Mouse (Mus musculus): Measurements from ENCODE around the gene Gm10260. TPM values are rescaled to one million over a fixed set of nuclear protein-coding genes. Genes with fewer than 3 reads are reported as not detected.

The Gm10260 gene
- polyA plus RNA-seq, 1 experiment from 2014 or later: 8.2 TPM

DNA sequence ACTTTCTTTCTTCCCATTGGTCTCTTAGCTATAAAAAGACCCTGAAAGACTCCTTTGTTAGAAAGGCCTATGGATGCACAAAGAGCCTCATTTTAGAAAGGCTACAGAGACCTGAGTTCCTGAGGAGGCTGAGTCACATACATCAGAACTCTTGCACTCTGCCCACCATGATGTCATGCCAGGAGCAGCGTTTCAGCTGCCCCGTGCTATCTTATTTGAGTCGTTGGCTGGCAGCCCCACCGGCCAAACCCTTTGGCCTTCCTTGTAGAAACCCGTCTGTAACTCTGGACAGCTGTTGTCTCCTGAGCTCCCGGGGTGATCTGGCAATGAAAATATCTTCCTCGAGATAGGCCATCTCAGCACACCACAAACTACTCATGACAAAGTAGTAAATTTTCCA lies 3.6 kb upstream of the Gm10260 start:
- Histone ChIP-seq H3K4me2 (no peak overlapping the region), H3K4me1 (replicated peaks; ENCODE audit: control insufficient read depth, insufficient read depth, low read length) (peaks cover 3% of the 10 kb centered on the region; the same call in 1 of the 2 replicates), H3K27ac (ENCODE audit: low read depth, low read length) (no peak overlapping the region), H3K36me3 (ENCODE audit: control insufficient read depth, insufficient read depth, low read length) (no peaks in the 10 kb centered on the region), H3K9me3 (ENCODE audit: control insufficient read depth, low read length) (no peaks in the 10 kb centered on the region), H3K4me3 (ENCODE audit: low read depth, low read length) (no peak overlapping the region), H3K9ac (ENCODE audit: low read depth, low read length) (no peak overlapping the region), H3K27me3 (replicated peaks; ENCODE audit: control insufficient read depth, insufficient read depth, low read length) (no peaks in the 10 kb centered on the region)
- no peak for ATAC-seq (replicated peaks; ENCODE audit: low FRiP score)
- no peak for DNase-seq (ENCODE audit: low spot score)
- WGBS: 72% methylated on average over 7 of the region's 7 CpGs

DNA sequence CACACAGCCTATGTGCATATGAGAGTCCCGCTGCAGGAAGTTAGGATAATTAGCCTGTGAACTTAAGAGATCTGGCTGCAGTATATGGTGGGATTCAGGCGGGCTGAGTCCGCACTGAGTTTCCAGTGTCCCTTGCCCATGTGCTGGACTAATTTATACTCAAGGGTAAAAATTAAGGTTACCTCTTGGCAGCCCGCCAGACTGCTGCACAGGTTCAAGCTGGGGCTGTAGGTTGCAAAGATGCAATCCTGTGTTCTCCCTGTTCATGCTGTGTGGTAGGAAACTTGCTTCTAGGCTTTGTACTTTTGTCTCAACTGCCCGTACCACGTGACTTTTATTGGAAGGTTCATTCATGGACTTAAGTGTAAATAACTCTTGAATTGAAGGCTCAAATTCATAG lies 3.0 kb upstream of the Gm10260 start:
- H3K27me3 ChIP-seq (replicated peaks; ENCODE audit: control insufficient read depth, insufficient read depth, low read length): no peaks in the 10 kb centered on the region
- H3K36me3 ChIP-seq (ENCODE audit: control insufficient read depth, insufficient read depth, low read length): no peaks in the 10 kb centered on the region
- no peak for DNase-seq (ENCODE audit: low spot score)
- no peak for ATAC-seq (replicated peaks; ENCODE audit: low FRiP score)
- no peaks in the 10 kb centered on the region for H3K9me3 ChIP-seq (ENCODE audit: control insufficient read depth, low read length)
- no peak overlapping the region for H3K27ac ChIP-seq (ENCODE audit: low read depth, low read length)
- no peak overlapping the region for H3K4me3 ChIP-seq (ENCODE audit: low read depth, low read length)
- 83% methylated on average over 6 of the region's 6 CpGs for WGBS
- H3K4me1 ChIP-seq (replicated peaks; ENCODE audit: control insufficient read depth, insufficient read depth, low read length): peaks cover 3% of the 10 kb centered on the region; the same call in 1 of the 2 replicates
- no peak overlapping the region for H3K9ac ChIP-seq (ENCODE audit: low read depth, low read length)
- H3K4me2 ChIP-seq: no peak overlapping the region

GRCm38 (mm10) chr13:97762121-97762520 lies 1.7 kb upstream of the Gm10260 start:
- no peak for ATAC-seq (replicated peaks; ENCODE audit: low FRiP score)
- Histone ChIP-seq H3K4me1 (replicated peaks; ENCODE audit: control insufficient read depth, insufficient read depth, low read length) (peaks cover 3% of the 10 kb centered on the region; the same call in 1 of the 2 replicates), H3K4me2 (no peak overlapping the region), H3K9me3 (ENCODE audit: control insufficient read depth, low read length) (no peaks in the 10 kb centered on the region), H3K27me3 (replicated peaks; ENCODE audit: control insufficient read depth, insufficient read depth, low read length) (no peaks in the 10 kb centered on the region), H3K27ac (ENCODE audit: low read depth, low read length) (no peak overlapping the region), H3K9ac (ENCODE audit: low read depth, low read length) (no peak overlapping the region), H3K4me3 (ENCODE audit: low read depth, low read length) (no peak overlapping the region), H3K36me3 (ENCODE audit: control insufficient read depth, insufficient read depth, low read length) (no peaks in the 10 kb centered on the region)
- DNase-seq (ENCODE audit: low spot score): no peak
- 79% methylated on average over 8 of the region's 8 CpGs for WGBS

GRCm38 (mm10) chr13:97757033-97757432 lies 3.4 kb downstream of the Gm10260 start:
- no peaks in the 10 kb centered on the region for H3K36me3 ChIP-seq (ENCODE audit: control insufficient read depth, insufficient read depth, low read length)

GRCm38 (mm10) chr13:97756091-97756490 lies 4.3 kb downstream of the Gm10260 start:
- Histone ChIP-seq H3K9ac (ENCODE audit: low read depth, low read length) (no peak overlapping the region), H3K27me3 (replicated peaks; ENCODE audit: control insufficient read depth, insufficient read depth, low read length) (no peaks in the 10 kb centered on the region), H3K36me3 (ENCODE audit: control insufficient read depth, insufficient read depth, low read length) (no peaks in the 10 kb centered on the region), H3K4me2 (no peak overlapping the region), H3K4me3 (ENCODE audit: low read depth, low read length) (no peak overlapping the region), H3K4me1 (replicated peaks; ENCODE audit: control insufficient read depth, insufficient read depth, low read length) (no peaks in the 10 kb centered on the region), H3K27ac (ENCODE audit: low read depth, low read length) (no peak overlapping the region), H3K9me3 (ENCODE audit: control insufficient read depth, low read length) (no peaks in the 10 kb centered on the region)
- ATAC-seq (replicated peaks; ENCODE audit: low FRiP score): no peak
- WGBS: 90% methylated on average over 6 of the region's 6 CpGs
- no peak for DNase-seq (ENCODE audit: low spot score)

More at GRCm38 (mm10) chr13:97757033-97757432, 3.4 kb downstream of the Gm10260 start:
- H3K9ac ChIP-seq (ENCODE audit: low read depth, low read length): no peak overlapping the region
- H3K27me3 ChIP-seq (replicated peaks; ENCODE audit: control insufficient read depth, insufficient read depth, low read length): no peaks in the 10 kb centered on the region
- H3K4me2 ChIP-seq: no peak overlapping the region
- no peak for ATAC-seq (replicated peaks; ENCODE audit: low FRiP score)
- H3K9me3 ChIP-seq (ENCODE audit: control insufficient read depth, low read length): no peaks in the 10 kb centered on the region
- 87% methylated on average over 4 of the region's 4 CpGs for WGBS
- H3K4me1 ChIP-seq (replicated peaks; ENCODE audit: control insufficient read depth, insufficient read depth, low read length): no peaks in the 10 kb centered on the region
- DNase-seq (ENCODE audit: low spot score): no peak
- no peak overlapping the region for H3K27ac ChIP-seq (ENCODE audit: low read depth, low read length)
- H3K4me3 ChIP-seq (ENCODE audit: low read depth, low read length): no peak overlapping the region

GRCm38 (mm10) chr13:97750851-97751381 lies 9.5 kb downstream of the Gm10260 start:
- Histone ChIP-seq H3K9ac (ENCODE audit: low read depth, low read length) (no peak overlapping the region), H3K9me3 (ENCODE audit: control insufficient read depth, low read length) (no peaks in the 10 kb centered on the region), H3K27ac (ENCODE audit: low read depth, low read length) (no peak overlapping the region), H3K4me2 (no peak overlapping the region), H3K27me3 (replicated peaks; ENCODE audit: control insufficient read depth, insufficient read depth, low read length) (no peaks in the 10 kb centered on the region), H3K4me1 (replicated peaks; ENCODE audit: control insufficient read depth, insufficient read depth, low read length) (no peaks in the 10 kb centered on the region), H3K36me3 (ENCODE audit: control insufficient read depth, insufficient read depth, low read length) (no peaks in the 10 kb centered on the region), H3K4me3 (ENCODE audit: low read depth, low read length) (no peak overlapping the region)
- DNase-seq (ENCODE audit: low spot score) (no peak), ATAC-seq (replicated peaks; ENCODE audit: low FRiP score) (no peak)
- 80% methylated on average over 4 of the region's 4 CpGs for WGBS

DNA sequence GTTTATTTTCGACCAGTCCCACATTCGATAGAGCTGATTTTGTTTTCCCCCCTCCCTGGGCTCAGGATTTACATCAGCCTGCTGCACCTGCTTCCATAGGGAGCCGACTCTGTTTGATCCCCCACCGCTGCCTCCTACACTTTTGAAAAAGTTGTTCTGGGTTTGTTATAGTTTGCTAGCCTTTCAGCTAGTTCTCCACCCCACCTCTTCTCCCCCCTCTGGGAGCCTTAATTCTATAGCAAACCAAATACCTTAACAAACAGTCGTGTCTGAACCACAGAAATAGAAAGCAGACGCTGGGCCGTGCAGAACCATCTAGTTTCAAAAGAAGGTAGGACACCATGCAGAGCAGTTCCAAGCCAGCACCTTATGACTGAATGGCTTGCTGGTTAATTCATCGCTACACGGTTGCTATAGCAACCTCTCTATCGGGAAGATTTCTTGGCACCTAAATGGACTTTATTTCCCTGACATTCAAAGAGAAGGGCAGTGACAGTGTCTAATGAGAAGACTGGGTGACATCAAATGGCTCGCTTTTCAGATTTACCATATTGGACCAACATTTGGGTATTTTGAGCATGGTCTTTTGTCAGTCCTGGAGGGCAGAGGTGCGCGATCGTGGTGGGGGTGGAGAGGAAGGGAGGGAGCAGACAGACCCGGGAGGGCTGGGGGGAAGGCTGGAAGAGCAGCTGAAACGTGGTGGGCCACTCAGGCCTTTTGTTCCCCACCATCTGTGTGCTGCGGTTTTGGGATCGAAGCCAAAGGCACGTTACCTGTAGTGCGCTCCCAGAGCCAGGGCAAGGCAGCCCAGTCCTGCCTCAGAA lies 13.2 kb downstream of the Gm10260 start:
- Histone ChIP-seq H3K36me3 (ENCODE audit: control insufficient read depth, insufficient read depth, low read length) (no peaks in the 10 kb centered on the region), H3K9ac (ENCODE audit: low read depth, low read length) (no peak overlapping the region), H3K27me3 (replicated peaks; ENCODE audit: control insufficient read depth, insufficient read depth, low read length) (no peaks in the 10 kb centered on the region), H3K9me3 (ENCODE audit: control insufficient read depth, low read length) (no peaks in the 10 kb centered on the region), H3K4me3 (ENCODE audit: low read depth, low read length) (no peak overlapping the region), H3K4me2 (no peak overlapping the region), H3K27ac (ENCODE audit: low read depth, low read length) (no peak overlapping the region), H3K4me1 (replicated peaks; ENCODE audit: control insufficient read depth, insufficient read depth, low read length) (peaks cover 8% of the 10 kb centered on the region; the same call in 1 of the 2 replicates)
- 72% methylated on average over 20 of the region's 20 CpGs for WGBS
- ATAC-seq (replicated peaks; ENCODE audit: low FRiP score) (no peak), DNase-seq (ENCODE audit: low spot score) (no peak)

DNA sequence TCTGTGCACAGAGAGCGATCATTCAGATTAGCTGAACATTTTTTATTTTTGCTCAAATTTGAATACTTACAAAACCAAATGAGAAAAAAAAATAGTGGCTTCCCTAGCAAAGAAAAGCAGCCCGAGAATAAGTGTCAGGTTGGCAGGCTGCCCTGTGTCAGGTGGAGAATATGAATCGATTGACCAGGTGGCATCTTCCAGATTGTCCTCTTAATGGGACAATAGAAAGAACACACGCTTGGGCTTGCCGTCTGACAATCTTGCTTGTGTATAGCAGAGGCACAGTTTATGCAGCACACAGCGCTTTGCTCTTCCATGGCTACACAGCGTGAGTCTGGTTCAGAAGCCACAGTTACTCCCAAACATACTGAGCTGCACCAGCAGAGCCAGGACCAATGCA lies 15.8 kb downstream of the Gm10260 start:
- Histone ChIP-seq H3K4me1 (replicated peaks; ENCODE audit: control insufficient read depth, insufficient read depth, low read length) (peaks cover 8% of the 10 kb centered on the region; the same call in 1 of the 2 replicates), H3K27ac (ENCODE audit: low read depth, low read length) (no peak overlapping the region), H3K27me3 (replicated peaks; ENCODE audit: control insufficient read depth, insufficient read depth, low read length) (no peaks in the 10 kb centered on the region), H3K4me2 (no peak overlapping the region), H3K9ac (ENCODE audit: low read depth, low read length) (no peak overlapping the region), H3K36me3 (ENCODE audit: control insufficient read depth, insufficient read depth, low read length) (no peaks in the 10 kb centered on the region), H3K9me3 (ENCODE audit: control insufficient read depth, low read length) (no peaks in the 10 kb centered on the region), H3K4me3 (ENCODE audit: low read depth, low read length) (no peak overlapping the region)
- WGBS: 89% methylated on average over 7 of the region's 7 CpGs
- ATAC-seq (replicated peaks; ENCODE audit: low FRiP score): no peak
- DNase-seq (ENCODE audit: low spot score): no peak

GRCm38 (mm10) chr13:97744036-97744435 lies 16.4 kb downstream of the Gm10260 start:
- Histone ChIP-seq H3K27me3 (replicated peaks; ENCODE audit: control insufficient read depth, insufficient read depth, low read length) (no peaks in the 10 kb centered on the region), H3K36me3 (ENCODE audit: control insufficient read depth, insufficient read depth, low read length) (no peaks in the 10 kb centered on the region), H3K27ac (ENCODE audit: low read depth, low read length) (no peak overlapping the region), H3K9ac (ENCODE audit: low read depth, low read length) (no peak overlapping the region), H3K4me3 (ENCODE audit: low read depth, low read length) (no peak overlapping the region), H3K9me3 (ENCODE audit: control insufficient read depth, low read length) (no peaks in the 10 kb centered on the region), H3K4me2 (no peak overlapping the region), H3K4me1 (replicated peaks; ENCODE audit: control insufficient read depth, insufficient read depth, low read length) (peaks cover 8% of the 10 kb centered on the region; the same call in 1 of the 2 replicates)
- ATAC-seq (replicated peaks; ENCODE audit: low FRiP score) (no peak), DNase-seq (ENCODE audit: low spot score) (no peak)
- WGBS: 55% methylated on average over 2 of the region's 2 CpGs

Data from liver, embryonic 11.5 days (tissue).